Mouse (Mus musculus): ENCODE data around the gene Frat2.
A peak's percentile ranks its signal among the peaks of the same experiment; 100 is the strongest.

The Frat2 gene

DNA sequence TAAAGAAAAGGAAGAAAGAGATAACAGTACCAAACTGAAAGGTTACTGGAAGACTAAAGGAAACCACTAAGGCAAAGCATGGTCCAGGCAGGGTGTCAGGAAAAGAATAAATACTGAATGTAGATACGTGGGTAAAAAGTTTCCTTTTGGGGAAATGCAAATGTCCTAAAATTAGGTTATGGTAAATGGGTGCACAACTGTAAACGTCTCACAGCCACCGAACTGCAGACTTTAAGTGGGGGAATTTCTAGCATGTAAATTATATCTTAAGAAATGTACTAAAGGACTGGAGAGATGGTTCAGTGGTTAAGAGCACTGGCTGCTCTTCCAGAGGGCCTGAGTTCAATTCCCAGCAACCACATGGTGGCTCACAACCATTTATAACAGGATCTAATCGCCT lies 29.2 kb downstream of the Frat2 start:
- DNase-seq (ENCODE audit: low spot score): no peak

DNA sequence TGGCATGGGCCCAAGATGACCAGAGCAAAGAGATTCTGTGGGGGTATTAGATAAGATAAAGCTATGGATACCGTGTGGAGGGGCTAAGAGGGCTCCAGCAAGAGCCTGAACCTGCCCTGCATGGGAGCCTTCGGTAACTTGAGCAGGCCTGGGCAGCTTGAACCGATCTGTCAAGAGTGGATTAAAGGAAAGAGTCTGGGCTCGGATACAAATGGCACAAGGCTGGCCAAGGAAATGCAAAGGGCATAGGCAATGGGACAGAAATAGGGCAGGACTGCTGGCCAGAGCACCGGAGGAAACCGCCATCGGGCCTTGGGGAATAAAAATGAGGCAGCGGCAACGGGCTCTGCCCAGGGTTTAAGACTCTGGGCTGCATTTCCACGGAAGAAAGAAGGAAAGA lies 30.6 kb downstream of the Frat2 start:
- DNase-seq (ENCODE audit: low spot score): no peak

DNA sequence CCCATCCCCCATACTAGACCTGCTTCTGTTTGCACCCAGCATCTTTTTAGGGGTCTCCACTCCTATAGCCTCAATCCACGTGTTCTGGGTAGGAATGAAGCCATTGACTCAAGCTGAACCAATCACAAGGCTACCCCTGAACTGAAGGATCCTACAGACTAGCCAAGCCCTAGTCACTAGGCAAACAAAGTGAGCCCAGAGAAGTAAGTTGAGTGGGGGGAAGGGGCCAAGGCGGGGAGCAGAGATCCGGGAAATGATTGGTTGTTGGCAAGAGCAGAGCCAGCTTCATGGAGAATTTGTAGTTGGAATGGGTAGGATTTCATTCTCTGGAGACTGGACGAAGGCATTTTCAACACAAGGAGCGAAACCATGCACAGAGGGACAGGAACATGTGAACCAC lies 31.0 kb downstream of the Frat2 start:
- no peak for DNase-seq (ENCODE audit: low spot score)

DNA sequence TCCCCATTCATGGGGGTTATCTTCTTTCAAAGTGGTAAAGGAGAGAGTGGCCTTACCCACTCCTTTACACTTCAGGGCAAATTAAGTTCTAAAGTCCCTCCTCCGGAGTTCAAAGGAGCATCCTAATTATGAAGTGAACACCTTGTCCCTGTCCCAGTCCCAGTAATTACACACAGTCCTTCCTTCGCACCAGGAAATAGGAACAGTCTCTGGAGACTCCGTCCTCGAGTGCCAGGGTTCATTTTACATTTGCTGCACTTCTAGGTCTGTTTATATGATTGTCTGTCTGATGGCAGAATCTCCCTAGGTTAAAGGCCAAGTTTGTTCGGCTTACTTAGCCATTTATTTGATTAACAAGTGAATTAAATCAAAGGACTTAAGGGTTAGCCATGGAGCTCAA lies 31.5 kb downstream of the Frat2 start:
- no peak for DNase-seq (ENCODE audit: low spot score)

DNA sequence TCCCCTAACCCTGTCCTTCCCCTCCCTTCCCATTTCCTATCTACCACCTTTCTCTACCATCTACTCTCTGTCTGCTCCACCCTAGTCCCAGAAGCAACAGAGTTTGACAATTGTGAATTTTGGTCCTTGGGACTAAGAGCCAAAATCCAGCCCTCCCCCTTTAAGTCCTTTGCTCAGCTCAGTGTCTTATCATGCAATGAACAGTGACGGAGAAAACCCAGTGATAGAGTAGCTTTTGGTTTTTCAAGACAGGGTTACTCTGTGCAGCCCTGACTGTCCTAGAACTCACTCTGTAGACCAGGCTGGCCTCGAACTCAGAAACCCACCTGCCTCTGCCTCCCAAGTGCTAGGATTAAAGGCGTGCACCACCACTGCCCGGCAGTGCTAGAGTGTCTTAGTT lies 34.6 kb downstream of the Frat2 start:
- no peak for DNase-seq (ENCODE audit: low spot score)

DNA sequence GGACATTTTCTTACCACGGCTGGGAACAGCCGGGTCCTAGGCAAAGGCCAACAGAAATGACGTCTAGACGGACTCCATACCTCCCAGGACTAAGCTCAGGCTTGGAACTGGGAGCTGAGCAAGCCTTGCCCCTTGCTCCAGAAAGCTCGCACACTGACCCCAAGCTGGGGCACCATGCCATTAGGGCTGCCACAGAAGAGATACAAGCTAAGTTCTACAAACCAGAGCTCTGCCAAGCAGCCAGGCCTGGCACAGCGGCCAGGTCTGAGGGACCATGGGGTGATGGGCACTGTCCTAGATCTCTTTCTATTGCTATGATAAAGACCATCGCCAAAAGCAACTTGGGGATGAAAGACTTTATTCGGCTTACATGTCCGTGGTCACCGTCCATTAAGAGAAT lies 35.4 kb downstream of the Frat2 start:
- no peak for DNase-seq (ENCODE audit: low spot score)

DNA sequence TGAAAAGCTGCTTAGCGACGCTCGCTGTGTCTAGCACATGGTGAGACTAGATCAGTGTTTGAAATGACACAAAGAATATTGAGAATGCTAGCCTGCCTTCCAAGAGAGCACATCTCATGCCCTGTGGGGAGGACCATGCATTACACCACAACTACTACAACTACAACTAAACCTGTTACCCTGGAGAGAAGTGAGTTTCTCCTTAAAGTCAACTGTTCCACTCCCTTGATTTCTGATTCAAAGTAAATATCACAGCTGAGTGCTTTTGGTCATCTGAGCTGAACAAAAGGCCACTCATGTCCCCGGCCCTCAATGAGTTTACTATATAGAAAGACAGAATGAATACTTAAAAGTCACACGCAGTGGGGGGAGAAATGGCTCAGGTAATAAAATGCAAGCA lies 37.9 kb downstream of the Frat2 start:
- DNase-seq (ENCODE audit: low spot score): no peak

DNA sequence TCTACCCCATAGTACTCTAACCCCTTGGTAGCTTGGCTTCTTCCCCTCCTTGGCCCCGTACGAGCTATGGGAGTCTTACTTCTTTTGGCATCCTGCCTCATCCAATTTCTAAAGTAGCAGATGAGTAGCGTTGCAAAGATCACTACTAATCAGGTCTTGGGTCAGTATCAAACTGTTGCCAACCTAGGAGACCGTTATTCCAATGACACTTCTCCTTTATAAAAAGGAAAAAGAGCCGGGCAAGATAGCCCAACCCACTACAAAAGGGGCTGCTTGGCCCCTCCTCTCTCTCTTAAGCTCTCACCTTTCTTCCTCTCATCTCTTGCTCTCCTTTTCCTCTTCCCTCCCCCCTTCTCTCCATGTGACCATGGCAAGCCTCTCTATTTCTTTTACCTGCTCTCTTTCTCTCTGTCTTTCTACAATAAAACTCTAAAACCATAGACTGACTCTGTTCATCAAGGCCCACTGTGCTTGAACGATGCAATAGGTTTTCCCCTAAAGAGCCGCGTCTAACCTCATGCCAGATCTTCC lies 39.8 kb downstream of the Frat2 start:
- DNase-seq (ENCODE audit: low spot score): no peak

DNA sequence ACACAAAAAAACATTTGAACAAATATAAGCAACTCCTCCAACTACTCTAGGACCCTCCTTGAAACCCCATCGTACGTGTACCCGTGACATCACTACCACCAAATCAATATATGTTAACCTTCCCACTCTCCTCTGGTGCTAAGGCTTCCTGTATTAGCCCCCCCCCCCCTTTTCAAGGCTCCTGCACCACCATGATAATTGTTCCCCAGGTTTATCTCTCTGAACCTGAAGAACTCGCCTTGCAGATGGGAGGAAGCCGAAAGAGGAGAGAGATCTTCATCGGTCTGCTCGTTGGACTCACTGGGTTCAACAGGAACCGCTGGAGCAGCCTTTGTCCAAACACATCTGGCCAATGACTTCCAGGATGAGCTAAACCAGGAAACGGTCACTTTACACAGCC lies 40.4 kb downstream of the Frat2 start:
- DNase-seq (ENCODE audit: low spot score): no peak

DNA sequence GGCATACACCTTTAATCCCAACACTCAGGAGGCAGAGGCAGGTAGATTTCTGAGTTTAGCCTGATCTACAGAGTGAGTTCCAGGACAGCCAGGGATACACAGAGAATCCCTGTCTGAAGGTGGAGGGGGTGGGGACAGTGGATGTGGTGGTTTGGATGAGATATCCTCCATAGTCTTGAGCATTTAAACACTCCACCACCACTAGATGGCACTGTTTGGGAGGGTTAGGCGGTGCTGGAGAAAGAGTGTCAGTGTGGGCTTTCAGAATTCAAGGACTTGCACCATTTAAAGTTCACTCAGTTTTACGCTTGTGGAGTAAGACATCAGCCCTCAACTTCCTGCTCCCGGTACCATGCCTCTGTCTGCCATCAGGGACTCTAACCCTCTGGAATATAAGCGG lies 42.1 kb downstream of the Frat2 start:
- DNase-seq (ENCODE audit: low spot score): no peak

DNA sequence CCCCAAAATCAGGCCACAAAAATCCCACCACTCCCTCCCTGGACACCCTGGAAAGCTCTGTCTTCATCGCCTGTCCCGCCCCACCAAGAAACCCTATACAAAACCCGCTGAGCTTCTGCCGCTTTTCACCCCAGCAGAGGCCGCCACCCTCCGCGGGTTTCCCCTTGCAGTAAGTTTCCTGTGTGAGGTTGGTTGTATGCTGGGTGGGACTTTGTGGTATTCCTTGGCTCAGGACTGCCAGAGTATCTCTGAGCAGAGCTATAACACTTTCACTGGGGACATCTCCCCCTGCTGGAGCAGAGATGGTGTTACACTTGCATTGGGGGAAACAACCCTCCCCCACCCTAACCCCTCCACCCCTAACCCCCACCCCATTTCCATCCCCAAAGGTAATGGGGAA lies 44.6 kb downstream of the Frat2 start:
- no peak for DNase-seq (ENCODE audit: low spot score)

DNA sequence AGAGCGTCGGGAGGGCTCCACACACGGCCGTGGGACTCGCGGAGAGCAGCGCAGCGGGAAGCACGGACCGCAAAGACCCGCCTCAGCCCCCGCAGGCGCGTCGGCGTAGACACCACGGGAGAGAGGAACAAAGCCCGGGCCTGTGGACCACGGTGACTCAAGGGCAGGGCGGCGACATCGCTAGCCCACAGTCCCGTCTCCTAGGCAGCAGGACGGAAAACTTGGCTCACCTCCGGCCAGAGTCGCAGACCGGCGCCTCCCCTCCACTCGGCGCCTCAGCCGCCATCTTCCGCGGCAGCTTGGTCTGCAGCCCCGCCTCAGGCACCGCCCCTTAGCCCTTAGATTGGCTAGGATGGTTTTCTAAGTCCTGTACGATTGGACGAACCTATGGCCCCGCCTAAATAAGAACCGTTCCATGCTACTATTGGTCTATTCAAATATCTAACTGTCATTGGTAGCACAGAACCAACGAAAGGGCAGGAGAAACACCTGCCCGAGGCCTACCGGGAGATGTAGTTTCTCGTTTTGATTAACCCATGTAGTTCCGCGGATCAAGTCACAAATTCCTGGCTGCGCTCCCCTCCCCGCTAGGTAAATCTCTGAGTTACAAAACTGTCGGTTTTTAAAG lies 46.1 kb downstream of the Frat2 start, which contains the start of gene Arhgap19:
Gene Arhgap19 (minus strand): TSS at position 306 of the 628 bp plus-strand sequence.
- peak; percentile 92 for DNase-seq (ENCODE audit: low spot score)

DNA sequence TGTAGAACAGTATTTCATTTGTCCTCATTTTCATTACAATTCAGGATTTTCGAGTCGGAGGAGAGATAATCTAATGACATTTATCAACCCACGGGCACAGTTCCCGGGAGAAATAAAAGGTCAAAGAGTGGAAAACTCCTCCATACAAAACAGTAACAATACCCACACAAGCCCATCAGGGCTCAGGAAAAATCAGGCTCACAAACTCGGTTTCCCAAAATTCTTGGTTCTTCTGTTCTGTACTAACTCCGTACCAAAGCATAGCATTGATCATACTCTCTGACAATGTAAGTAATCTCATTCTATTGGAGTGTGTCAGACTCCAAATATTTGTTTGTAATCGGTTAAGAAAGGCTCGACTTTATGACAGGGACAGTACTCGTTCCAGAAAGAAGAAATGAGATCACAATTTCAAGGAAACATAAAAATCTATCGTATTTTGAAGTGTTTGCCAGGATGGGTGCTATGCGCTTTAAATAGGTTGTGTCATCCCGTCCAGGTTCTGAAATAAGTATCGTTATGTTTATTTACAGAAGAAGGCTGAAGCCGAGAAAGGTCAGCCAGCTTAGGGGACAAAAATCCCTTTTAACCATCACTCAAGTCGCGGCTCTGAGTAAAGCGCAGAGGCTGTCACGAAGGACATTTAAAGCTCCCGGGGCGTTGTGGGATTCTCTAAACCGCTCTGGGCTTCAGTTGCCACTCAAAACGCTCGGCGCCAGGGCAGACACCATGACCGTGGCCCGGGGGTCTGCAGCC lies 46.8 kb downstream of the Frat2 start:
- DNase-seq (ENCODE audit: low spot score): no peak

DNA sequence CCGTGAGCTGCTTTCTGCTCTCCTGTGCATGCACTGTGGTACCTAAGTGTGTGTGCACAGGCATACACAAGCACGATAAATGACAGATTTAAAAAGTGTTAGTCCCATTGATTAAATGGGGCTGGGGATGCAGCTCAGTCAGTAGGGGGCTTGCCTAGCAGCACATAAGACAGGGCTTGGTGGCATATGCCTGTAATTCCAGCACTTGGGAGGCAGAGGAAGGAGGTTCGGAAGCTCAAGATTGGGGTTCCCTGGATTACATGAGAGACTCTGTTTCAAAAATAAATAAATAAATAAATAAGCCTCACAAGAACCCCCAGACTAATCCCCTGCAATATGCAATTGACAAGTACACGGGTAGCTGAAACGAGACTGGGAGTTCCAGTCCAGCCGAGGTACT lies 47.5 kb downstream of the Frat2 start:
- DNase-seq (ENCODE audit: low spot score): no peak

DNA sequence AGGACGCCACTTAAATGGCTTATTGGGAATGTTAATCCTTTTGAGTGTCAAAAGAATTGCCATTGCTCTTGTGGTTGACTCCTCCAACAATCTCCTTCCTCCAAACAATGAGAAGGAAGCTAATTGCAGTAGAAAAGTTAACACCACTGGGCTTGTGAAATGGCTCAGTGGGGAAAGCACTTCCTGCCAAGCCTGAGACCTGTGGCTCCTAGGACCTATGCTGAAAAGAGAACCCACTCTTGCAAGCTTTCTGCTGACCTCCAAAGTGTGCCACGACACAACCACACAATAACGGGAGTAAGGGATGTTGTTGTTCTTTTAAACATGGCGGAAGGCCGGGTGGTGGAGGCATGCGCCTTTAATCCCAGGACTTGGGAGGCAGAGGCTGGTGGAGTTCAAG lies 50.4 kb downstream of the Frat2 start:
- DNase-seq (ENCODE audit: low spot score): no peak

DNA sequence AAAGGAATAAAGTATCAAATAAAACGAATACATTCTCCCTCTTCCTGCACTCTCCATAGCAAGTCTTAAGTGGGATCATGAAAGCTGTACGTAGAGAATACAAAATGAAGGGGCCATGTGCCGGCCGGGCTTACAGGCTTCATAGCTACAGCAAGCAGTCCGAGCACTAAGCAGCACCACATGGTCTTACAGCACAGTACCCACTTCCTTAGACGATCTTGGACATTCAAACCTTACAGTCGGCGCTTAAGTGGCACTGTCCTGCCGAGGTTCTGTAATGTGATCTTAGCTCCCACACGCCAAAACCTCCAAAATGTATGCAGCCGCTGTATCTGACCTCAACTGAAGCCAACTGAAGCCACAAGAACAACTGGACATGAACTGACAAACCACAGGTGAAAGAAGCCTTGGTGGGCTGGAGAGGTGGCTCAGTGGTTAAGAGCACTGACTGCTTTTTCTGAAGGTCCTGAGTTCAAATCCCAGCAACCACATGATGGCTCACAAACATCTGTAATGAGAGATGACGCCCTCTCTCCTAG lies 51.1 kb downstream of the Frat2 start:
- no peak for DNase-seq (ENCODE audit: low spot score)

DNA sequence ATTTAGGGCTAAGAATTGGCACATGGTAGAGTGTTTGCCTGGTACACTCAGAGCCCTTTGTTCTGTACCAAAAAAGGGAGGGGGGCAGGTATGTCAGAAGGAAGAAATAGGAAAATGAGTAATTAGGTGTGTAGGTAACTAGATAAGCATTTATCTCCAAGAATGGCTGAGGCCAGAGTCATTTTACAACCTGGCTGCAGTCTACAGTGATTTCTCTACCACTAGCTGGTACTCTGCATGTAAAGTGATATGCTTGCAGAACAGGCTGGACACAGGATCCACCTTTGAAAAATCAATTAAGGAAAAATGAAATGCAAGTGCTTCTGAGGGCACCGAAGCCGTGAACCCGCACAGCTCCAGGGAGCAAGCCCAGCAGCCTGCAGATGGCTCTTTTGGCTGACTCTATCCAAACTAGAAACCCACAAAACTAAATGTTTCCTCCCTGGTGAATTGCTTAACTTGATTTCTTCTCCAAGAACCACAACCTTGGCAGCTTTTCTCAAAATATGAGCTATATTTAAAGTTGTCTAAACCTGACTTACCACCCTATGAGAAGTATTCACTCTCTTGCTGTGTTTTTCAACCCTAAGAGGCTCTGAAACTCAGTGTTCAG lies 51.7 kb downstream of the Frat2 start:
- DNase-seq (ENCODE audit: low spot score): no peak

Measured in yolk sac, embryonic 10.5 days (tissue).